Mouse (Mus musculus): ENCODE measurements around the gene Olfr591. TPM values are rescaled to one million over a fixed set of nuclear protein-coding genes. Genes with fewer than 3 reads are reported as not detected.
"Not testable (repeated sequence)": the region's sequence is repeated elsewhere in the genome, so short reads cannot be mapped to it uniquely, and the experiment has no call there.

Olfr591 gene
- not detected in 2 replicates for polyA plus RNA-seq (2016; fragmentation: Nextera tagmentation; extraction: Ambion mirVana)

GRCm38 (mm10) chr7:103178240-103178639 lies at the start of gene Olfr591:
Olfr591 (minus strand) TSS chr7:103178340.
- H3K9ac ChIP-seq, result no peak within 1 kb of the TSS
- H3K9me3 ChIP-seq (replicated peaks), result 0 out of 2 replicates have a peak, but pooled peaks cover 4% of the 10 kb centered on the region
- H3K36me3 ChIP-seq, result no peaks in the 10 kb centered on the region
- no peaks in the 10 kb centered on the region for H3K27me3 ChIP-seq (replicated peaks)
- ATAC-seq, result no peak
- no peak within 1 kb of the TSS for H3K4me3 ChIP-seq
- no peaks in the 10 kb centered on the region for H3K4me1 ChIP-seq
- no peak within 1 kb of the TSS for H3K4me2 ChIP-seq
- WGBS (ENCODE audit: insufficient replicate concordance), result 60% methylated on average over 1 of the region's 1 CpGs
- H3K27ac ChIP-seq, result no peak within 1 kb of the TSS

GRCm38 (mm10) chr7:103216696-103217095 lies 38.6 kb upstream of the Olfr591 start, which contains the start of gene Olfr594:
Olfr594 (plus strand) TSS chr7:103216996.
- Histone ChIP-seq H3K4me2 (no peak within 1 kb of the TSS), H3K9me3 (replicated peaks) (no peaks in the 10 kb centered on the region), H3K4me3 (no peak within 1 kb of the TSS), H3K9ac (no peak within 1 kb of the TSS), H3K36me3 (no peaks in the 10 kb centered on the region), H3K27ac (no peak within 1 kb of the TSS), H3K4me1 (no peaks in the 10 kb centered on the region), H3K27me3 (replicated peaks) (no peaks in the 10 kb centered on the region)
- no peak for ATAC-seq

GRCm38 (mm10) chr7:103212050-103212449 lies 33.9 kb upstream of the Olfr591 start:
- not testable (repeated sequence) for H3K4me2 ChIP-seq; H3K9ac ChIP-seq; H3K27me3 ChIP-seq (replicated peaks); H3K27ac ChIP-seq; H3K36me3 ChIP-seq; H3K4me1 ChIP-seq; ATAC-seq; H3K4me3 ChIP-seq; H3K9me3 ChIP-seq (replicated peaks)
- WGBS (ENCODE audit: insufficient replicate concordance), result 69% methylated on average over 5 of the region's 5 CpGs

GRCm38 (mm10) chr7:103211562-103211961 lies 33.4 kb upstream of the Olfr591 start, which contains the start of gene Olfr593:
Olfr593 (plus strand) TSS chr7:103211862.
- Histone ChIP-seq H3K4me3 (no peak within 1 kb of the TSS), H3K9me3 (replicated peaks) (no peaks in the 10 kb centered on the region), H3K36me3 (no peaks in the 10 kb centered on the region), H3K27me3 (replicated peaks) (no peaks in the 10 kb centered on the region), H3K27ac (no peak within 1 kb of the TSS), H3K4me2 (no peak within 1 kb of the TSS), H3K4me1 (no peaks in the 10 kb centered on the region), H3K9ac (no peak within 1 kb of the TSS)
- WGBS (ENCODE audit: insufficient replicate concordance), result 43% methylated on average over 1 of the region's 1 CpGs
- ATAC-seq, result no peak

- H3K36me3 ChIP-seq; H3K9ac ChIP-seq; H3K9me3 ChIP-seq (replicated peaks); H3K27me3 ChIP-seq (replicated peaks); ATAC-seq; H3K4me3 ChIP-seq; H3K4me2 ChIP-seq; H3K27ac ChIP-seq; H3K4me1 ChIP-seq: not testable (repeated sequence)
- 56% methylated on average over 1 of the region's 1 CpGs for WGBS (ENCODE audit: insufficient replicate concordance)
Observed at GRCm38 (mm10) chr7:103184503-103184902, 6.4 kb upstream of the Olfr591 start, which contains the start of gene Olfr592. Olfr592 (plus strand) TSS chr7:103184803.

- Histone ChIP-seq H3K27me3 (replicated peaks) (no peaks in the 10 kb centered on the region), H3K27ac (no peak overlapping the region), H3K9ac (no peak overlapping the region), H3K4me2 (no peak overlapping the region), H3K9me3 (replicated peaks) (no peaks in the 10 kb centered on the region), H3K4me3 (no peak overlapping the region), H3K4me1 (no peaks in the 10 kb centered on the region), H3K36me3 (no peaks in the 10 kb centered on the region)
- ATAC-seq, result no peak
- WGBS (ENCODE audit: insufficient replicate concordance), result 52% methylated on average over 5 of the region's 5 CpGs
Observed at GRCm38 (mm10) chr7:103169697-103170096, 8.4 kb downstream of the Olfr591 start.

- Histone ChIP-seq H3K4me3 (no peak within 1 kb of the TSS), H3K36me3 (no peaks in the 10 kb centered on the region), H3K27me3 (replicated peaks) (no peaks in the 10 kb centered on the region), H3K9me3 (replicated peaks) (no peaks in the 10 kb centered on the region), H3K4me1 (no peaks in the 10 kb centered on the region), H3K27ac (no peak within 1 kb of the TSS), H3K4me2 (no peak within 1 kb of the TSS), H3K9ac (no peak within 1 kb of the TSS)
- WGBS (ENCODE audit: insufficient replicate concordance), result 33% methylated on average over 2 of the region's 2 CpGs
- no peak for ATAC-seq
Observed at GRCm38 (mm10) chr7:103156256-103156655, 21.9 kb downstream of the Olfr591 start, which contains the start of gene Olfr589. Olfr589 (minus strand) TSS chr7:103156356.

GRCm38 (mm10) chr7:103140579-103140978 lies 37.6 kb downstream of the Olfr591 start, which contains the start of gene Olfr588-ps1:
Olfr588-ps1 (plus strand) TSS chr7:103140879.
- no peaks in the 10 kb centered on the region for H3K9me3 ChIP-seq (replicated peaks)
- H3K9ac ChIP-seq, result no peak within 1 kb of the TSS
- H3K36me3 ChIP-seq, result no peaks in the 10 kb centered on the region
- no peak for ATAC-seq
- 60% methylated on average over 1 of the region's 1 CpGs for WGBS (ENCODE audit: insufficient replicate concordance)
- no peak within 1 kb of the TSS for H3K4me3 ChIP-seq
- no peak within 1 kb of the TSS for H3K27ac ChIP-seq
- H3K27me3 ChIP-seq (replicated peaks), result no peaks in the 10 kb centered on the region
- no peak within 1 kb of the TSS for H3K4me2 ChIP-seq
- H3K4me1 ChIP-seq, result no peaks in the 10 kb centered on the region

GRCm38 (mm10) chr7:103125538-103125937 lies 52.6 kb downstream of the Olfr591 start, which contains the start of gene Olfr586:
Olfr586 (minus strand) TSS chr7:103125638.
- 73% methylated on average over 3 of the region's 3 CpGs for WGBS (ENCODE audit: insufficient replicate concordance)

GRCm38 (mm10) chr7:103119406-103119805 lies 58.7 kb downstream of the Olfr591 start:
- Histone ChIP-seq H3K27me3 (replicated peaks) (no peaks in the 10 kb centered on the region), H3K4me3 (no peak overlapping the region), H3K9ac (no peak overlapping the region), H3K4me2 (no peak overlapping the region), H3K36me3 (no peaks in the 10 kb centered on the region), H3K27ac (no peak overlapping the region), H3K4me1 (no peaks in the 10 kb centered on the region), H3K9me3 (replicated peaks) (no peaks in the 10 kb centered on the region)
- ATAC-seq, result no peak
- WGBS (ENCODE audit: insufficient replicate concordance), result 42% methylated on average over 3 of the region's 3 CpGs

More at GRCm38 (mm10) chr7:103125538-103125937, 52.6 kb downstream of the Olfr591 start, which contains the start of gene Olfr586:
- no peak within 1 kb of the TSS for H3K4me2 ChIP-seq
- no peak within 1 kb of the TSS for H3K27ac ChIP-seq
- ATAC-seq, result no peak
- H3K9me3 ChIP-seq (replicated peaks), result no peaks in the 10 kb centered on the region
- no peaks in the 10 kb centered on the region for H3K27me3 ChIP-seq (replicated peaks)
- H3K4me1 ChIP-seq, result no peaks in the 10 kb centered on the region
- H3K9ac ChIP-seq, result no peak within 1 kb of the TSS
- no peaks in the 10 kb centered on the region for H3K36me3 ChIP-seq
- H3K4me3 ChIP-seq, result no peak within 1 kb of the TSS

Other genes starting within 250 kb of the Olfr591 start
- gene Olfr573-ps1, start 235.8 kb downstream of the Olfr591 start, polyA plus RNA-seq (2016; fragmentation: Nextera tagmentation; extraction: Ambion mirVana), result not detected in 2 replicates
- gene Olfr574, start 229.9 kb downstream of the Olfr591 start, polyA plus RNA-seq (2016; fragmentation: Nextera tagmentation; extraction: Ambion mirVana), result not detected in 2 replicates
- not detected in 2 replicates for gene Olfr575, start 219.6 kb downstream of the Olfr591 start, polyA plus RNA-seq (2016; fragmentation: Nextera tagmentation; extraction: Ambion mirVana)
- not detected in 2 replicates for gene Olfr576, start 215.7 kb downstream of the Olfr591 start, polyA plus RNA-seq (2016; fragmentation: Nextera tagmentation; extraction: Ambion mirVana)
- not detected in 2 replicates for gene Olfr577, start 202.4 kb downstream of the Olfr591 start, polyA plus RNA-seq (2016; fragmentation: Nextera tagmentation; extraction: Ambion mirVana)
- gene Olfr578, start 189.0 kb downstream of the Olfr591 start, polyA plus RNA-seq (2016; fragmentation: Nextera tagmentation; extraction: Ambion mirVana), result not detected in 2 replicates
- not detected in 2 replicates for gene Olfr582, start 140.3 kb downstream of the Olfr591 start, polyA plus RNA-seq (2016; fragmentation: Nextera tagmentation; extraction: Ambion mirVana)
- gene Olfr583, start 127.0 kb downstream of the Olfr591 start, polyA plus RNA-seq (2016; fragmentation: Nextera tagmentation; extraction: Ambion mirVana), result not detected in 2 replicates
- gene Olfr584, start 96.5 kb downstream of the Olfr591 start, polyA plus RNA-seq (2016; fragmentation: Nextera tagmentation; extraction: Ambion mirVana), result not detected in 2 replicates
- not detected in 2 replicates for gene Olfr585, start 80.6 kb downstream of the Olfr591 start, polyA plus RNA-seq (2016; fragmentation: Nextera tagmentation; extraction: Ambion mirVana)
- not detected in 2 replicates for gene Olfr586, start 52.7 kb downstream of the Olfr591 start, polyA plus RNA-seq (2016; fragmentation: Nextera tagmentation; extraction: Ambion mirVana)
- not detected in 2 replicates for gene Olfr588-ps1, start 37.5 kb downstream of the Olfr591 start, polyA plus RNA-seq (2016; fragmentation: Nextera tagmentation; extraction: Ambion mirVana)
- not detected in 2 replicates for gene Olfr589, start 22.0 kb downstream of the Olfr591 start, polyA plus RNA-seq (2016; fragmentation: Nextera tagmentation; extraction: Ambion mirVana)
- gene Olfr592, start 6.5 kb upstream of the Olfr591 start, polyA plus RNA-seq (2016; fragmentation: Nextera tagmentation; extraction: Ambion mirVana), result not detected in 2 replicates
- not detected in 2 replicates for gene Olfr593, start 33.5 kb upstream of the Olfr591 start, polyA plus RNA-seq (2016; fragmentation: Nextera tagmentation; extraction: Ambion mirVana)
- not detected in 2 replicates for gene Olfr594, start 38.7 kb upstream of the Olfr591 start, polyA plus RNA-seq (2016; fragmentation: Nextera tagmentation; extraction: Ambion mirVana)
- gene Usp17ld, start 74.2 kb upstream of the Olfr591 start, polyA plus RNA-seq (2016; fragmentation: Nextera tagmentation; extraction: Ambion mirVana), result not detected in 2 replicates
- not detected in 2 replicates for gene Olfr596, start 127.3 kb upstream of the Olfr591 start, polyA plus RNA-seq (2016; fragmentation: Nextera tagmentation; extraction: Ambion mirVana)
- gene Olfr597, start 138.0 kb upstream of the Olfr591 start, polyA plus RNA-seq (2016; fragmentation: Nextera tagmentation; extraction: Ambion mirVana), result not detected in 2 replicates
- gene Olfr598, start 145.2 kb upstream of the Olfr591 start, polyA plus RNA-seq (2016; fragmentation: Nextera tagmentation; extraction: Ambion mirVana), result not detected in 2 replicates
- not detected in 2 replicates for gene Olfr599, start 157.6 kb upstream of the Olfr591 start, polyA plus RNA-seq (2016; fragmentation: Nextera tagmentation; extraction: Ambion mirVana)
- gene Olfr600, start 171.3 kb upstream of the Olfr591 start, polyA plus RNA-seq (2016; fragmentation: Nextera tagmentation; extraction: Ambion mirVana), result not detected in 2 replicates
- not detected in 2 replicates for gene Olfr601, start 184.3 kb upstream of the Olfr591 start, polyA plus RNA-seq (2016; fragmentation: Nextera tagmentation; extraction: Ambion mirVana)
- not detected in 2 replicates for gene Olfr603, start 207.8 kb upstream of the Olfr591 start, polyA plus RNA-seq (2016; fragmentation: Nextera tagmentation; extraction: Ambion mirVana)
- gene Usp17lc, start 236.7 kb upstream of the Olfr591 start, polyA plus RNA-seq (2016; fragmentation: Nextera tagmentation; extraction: Ambion mirVana), result not detected in 2 replicates